Mouse (Mus musculus) G1E (cell line): Measurements from ENCODE around the gene Pcgf6. TPM values are rescaled to one million over a fixed set of nuclear protein-coding genes. Genes with fewer than 3 reads are reported as not detected.

ENCODE experiments used
- ATAC-seq: 2 replicates; pipeline ENCODE4 v1.8.0; 2016; ENCODE audit warnings: mild to moderate bottlenecking; ENCODE audit not compliant: insufficient number of reproducible peaks, poor library complexity, low FRiP score, severe bottlenecking; ENCODE audit errors: extremely low read depth
- DNase-seq: peaks from one replicate; pipeline ENCODE4 v3.0.0; 2012; ENCODE audit warnings: low spot score
- H3K27me3 ChIP-seq: 2 replicates; pipeline ENCODE4 v1.6.1; 2012; ENCODE audit warnings: mild to moderate bottlenecking, low read length, inconsistent platforms; ENCODE audit not compliant: insufficient read depth
- H3K36me3 ChIP-seq: replicated peaks from 2 replicates; pipeline ENCODE3; 2012; ENCODE audit warnings: mild to moderate bottlenecking, inconsistent platforms
- H3K4me1 ChIP-seq: 2 replicates; pipeline ENCODE4 v1.6.1; 2012; ENCODE audit warnings: low read depth, low read length, inconsistent platforms, mixed read lengths; ENCODE audit not compliant: insufficient read depth
- H3K4me3 ChIP-seq: 2 replicates; pipeline ENCODE4 v1.5.1; 2012; ENCODE audit warnings: low read depth, mild to moderate bottlenecking, inconsistent platforms, low read length, moderate library complexity, mixed read lengths
- H3K9me3 ChIP-seq: replicated peaks from 2 replicates; pipeline ENCODE4 v1.6.1; 2012; ENCODE audit warnings: inconsistent platforms
- CTCF ChIP-seq: IDR thresholded peaks from 2 replicates; pipeline ENCODE4 v1.5.1; 2012; ENCODE audit warnings: low read depth, low read length, inconsistent platforms, mixed read lengths
- GATA1 ChIP-seq: IDR thresholded peaks from 2 replicates; pipeline ENCODE4 v1.6.1; 2012; ENCODE audit warnings: borderline replicate concordance, low read length, inconsistent platforms, mixed read lengths
- GATA2 ChIP-seq: IDR thresholded peaks from 2 replicates; pipeline ENCODE4 v1.6.1; 2012; ENCODE audit warnings: low read depth, low read length, inconsistent platforms, borderline replicate concordance
- POLR2AphosphoS5 ChIP-seq: IDR thresholded peaks from 2 replicates; pipeline ENCODE4 v1.6.1; 2012; ENCODE audit warnings: low read depth, low read length, inconsistent platforms; ENCODE audit not compliant: insufficient replicate concordance
- TAL1 ChIP-seq: conservative IDR thresholded peaks from 2 replicates; pipeline ENCODE4 v1.6.1; 2012; ENCODE audit warnings: low read depth, low read length, inconsistent platforms, mixed read lengths
- polyA plus RNA-seq: library from polyadenylated mRNA; stranded (reverse); fragments of >175 nt; gene quantifications from 2 replicates; pipeline ENCODE4 v1.2.3, GENCODE M21; 2012
- total RNA-seq, 2 experiments: library from RNA; stranded (forward) in 1 of 2; stranded (reverse) in 1 of 2; fragments of 200-1000 nt in 1 of 2; fragments of >200 nt in 1 of 2; fragmentation: Nextera tagmentation in 1 of 2; gene quantifications; 2 replicates each; pipeline ENCODE4 v1.2.3; 2014 to 2017

Gene Pcgf6
- total and polyA plus RNA-seq, 3 experiments: 14.7 to 22.7 (median 16.9) TPM

- H3K4me3 ChIP-seq: no peak overlapping the region; the same call in 1 of the 2 replicates
- H3K4me1 ChIP-seq: no peaks in the 10 kb centered on the region
- TF ChIP-seq POLR2AphosphoS5 (no peak), CTCF (no peak), GATA2 (no peak), GATA1 (no peak), TAL1 (no peak)
- H3K27me3 ChIP-seq: peaks cover 7% of the 10 kb centered on the region
- no peaks in the 10 kb centered on the region for H3K36me3 ChIP-seq
- ATAC-seq: no peak
- DNase-seq: no peak
- peaks cover 22% of the 10 kb centered on the region for H3K9me3 ChIP-seq
Measured at GRCm38 (mm10) chr19:47014159-47014446, 36.6 kb downstream of the Pcgf6 start.

- TF ChIP-seq POLR2AphosphoS5 (no peak), GATA2 (no peak)
- peaks cover 4% of the 10 kb centered on the region for H3K27me3 ChIP-seq
- no peaks in the 10 kb centered on the region for H3K4me1 ChIP-seq
- no peak overlapping the region for H3K4me3 ChIP-seq
- ATAC-seq (no peak), DNase-seq (no peak)
- H3K9me3 ChIP-seq: peaks cover 22% of the 10 kb centered on the region
- H3K36me3 ChIP-seq: no peaks in the 10 kb centered on the region
Measured at GRCm38 (mm10) chr19:47013340-47014158, 37.2 kb downstream of the Pcgf6 start.

GRCm38 (mm10) chr19:47012521-47013130 lies 38.1 kb downstream of the Pcgf6 start:
- DNase-seq (no peak), ATAC-seq (no peak)
- Histone ChIP-seq H3K4me1 (no peaks in the 10 kb centered on the region), H3K36me3 (no peaks in the 10 kb centered on the region), H3K9me3 (peaks cover 26% of the 10 kb centered on the region), H3K27me3 (peaks cover 7% of the 10 kb centered on the region), H3K4me3 (no peak overlapping the region)
- TF ChIP-seq GATA2 (no peak), POLR2AphosphoS5 (no peak), CTCF (no peak), GATA1 (no peak)

- Histone ChIP-seq H3K27me3 (peaks cover 8% of the 10 kb centered on the region), H3K4me3 (no peak overlapping the region), H3K9me3 (peaks cover 16% of the 10 kb centered on the region), H3K4me1 (peaks cover under 1% of the 10 kb centered on the region; the same call in 1 of the 2 replicates), H3K36me3 (no peaks in the 10 kb centered on the region)
- DNase-seq: no peak
- ATAC-seq: no peak
- TF ChIP-seq GATA2 (no peak), POLR2AphosphoS5 (no peak), TAL1 (no peak), GATA1 (no peak), CTCF (no peak)
Measured at GRCm38 (mm10) chr19:47009943-47010342, 40.8 kb downstream of the Pcgf6 start.

GRCm38 (mm10) chr19:47009420-47009819 lies 41.3 kb downstream of the Pcgf6 start:
- no peak for DNase-seq
- Histone ChIP-seq H3K4me3 (no peak overlapping the region), H3K36me3 (no peaks in the 10 kb centered on the region), H3K9me3 (peaks cover 10% of the 10 kb centered on the region), H3K4me1 (peaks cover 3% of the 10 kb centered on the region; the same call in 1 of the 2 replicates), H3K27me3 (peaks cover 12% of the 10 kb centered on the region)
- no peak for TF ChIP-seq GATA1
- no peak for TF ChIP-seq TAL1
- TF ChIP-seq GATA2: no peak
- no peak for TF ChIP-seq POLR2AphosphoS5
- TF ChIP-seq CTCF: no peak
- ATAC-seq: no peak

GRCm38 (mm10) chr19:47006321-47006720 lies 44.4 kb downstream of the Pcgf6 start:
- Histone ChIP-seq H3K9me3 (peaks cover 4% of the 10 kb centered on the region), H3K27me3 (peaks cover 10% of the 10 kb centered on the region), H3K4me1 (peaks cover 11% of the 10 kb centered on the region), H3K4me3 (no peak overlapping the region), H3K36me3 (no peaks in the 10 kb centered on the region)
- TF ChIP-seq GATA1 (no peak), GATA2 (no peak), CTCF (no peak), POLR2AphosphoS5 (no peak), TAL1 (no peak)
- ATAC-seq: no peak
- peak; percentile 53 for DNase-seq
